Mouse (Mus musculus): ENCODE data around the gene Pcgf2. TPM values are rescaled to one million over a fixed set of nuclear protein-coding genes. Genes with fewer than 3 reads are reported as not detected.
"Not testable (repeated sequence)": the region's sequence is repeated elsewhere in the genome, so short reads cannot be mapped to it uniquely, and the experiment has no call there.

The Pcgf2 gene
- 1 to 10 TPM; 3.1 to 4.7 TPM for polyA plus RNA-seq (2017; shearing (Covaris generic))

DNA sequence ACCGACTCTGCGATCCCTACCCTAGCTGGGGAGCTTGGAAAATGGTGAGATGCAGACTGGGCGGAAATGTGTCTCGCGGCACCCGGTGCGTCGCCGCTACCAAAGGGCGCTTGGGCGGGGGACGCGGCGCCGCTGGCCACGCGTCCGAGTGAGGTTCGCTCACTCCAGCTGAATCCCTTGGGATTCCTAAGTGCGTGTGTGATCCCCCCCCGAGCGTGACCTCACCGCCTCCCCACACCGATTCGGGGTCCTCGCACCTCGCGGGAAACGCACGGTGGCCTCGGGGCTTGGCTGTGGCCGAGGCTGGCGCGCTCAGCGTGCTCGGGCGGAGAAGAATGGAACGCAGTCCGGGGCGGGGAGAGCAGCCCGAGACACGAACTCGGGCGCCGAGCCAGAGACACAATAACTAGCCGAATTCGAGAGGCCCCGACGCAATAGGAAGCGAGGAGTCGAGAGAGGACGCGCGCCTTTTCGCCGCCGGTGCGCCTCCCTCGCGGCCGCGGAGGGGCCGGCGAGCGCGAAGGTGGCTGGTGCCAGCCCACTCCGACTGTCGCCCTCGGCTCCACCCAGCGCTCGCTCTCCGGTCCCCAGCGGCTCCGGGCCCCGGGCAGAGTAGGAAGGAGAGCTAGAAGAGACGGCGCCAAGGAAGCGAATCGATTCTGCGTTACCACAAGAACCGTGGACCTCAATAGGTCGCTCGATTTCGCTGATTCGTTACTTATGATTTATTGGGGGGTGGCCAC lies at the start of gene Pcgf2:
Pcgf2 (minus strand) TSS at position 495 of the 743 bp plus-strand sequence.
- no peak for ATAC-seq

DNA sequence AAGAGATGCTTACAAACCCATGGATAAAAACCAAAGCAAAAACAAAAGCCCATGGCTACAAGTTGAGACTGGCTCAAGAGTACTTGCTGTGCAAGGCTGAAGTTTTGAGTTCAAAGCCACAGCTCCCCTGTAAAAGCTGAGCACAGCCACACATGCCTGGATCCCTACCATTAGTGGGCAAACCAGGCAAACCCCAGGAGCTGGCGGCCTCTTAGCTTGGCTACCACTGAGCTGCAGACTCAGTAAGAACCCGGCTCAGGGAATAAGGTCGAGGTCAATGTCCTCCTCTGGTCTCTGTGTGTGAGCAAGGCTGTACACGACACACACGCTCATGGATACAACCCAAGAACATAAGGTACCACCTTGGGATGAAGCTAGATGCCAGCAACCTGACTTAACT lies 48.2 kb upstream of the Pcgf2 start:
- no peak for ATAC-seq

DNA sequence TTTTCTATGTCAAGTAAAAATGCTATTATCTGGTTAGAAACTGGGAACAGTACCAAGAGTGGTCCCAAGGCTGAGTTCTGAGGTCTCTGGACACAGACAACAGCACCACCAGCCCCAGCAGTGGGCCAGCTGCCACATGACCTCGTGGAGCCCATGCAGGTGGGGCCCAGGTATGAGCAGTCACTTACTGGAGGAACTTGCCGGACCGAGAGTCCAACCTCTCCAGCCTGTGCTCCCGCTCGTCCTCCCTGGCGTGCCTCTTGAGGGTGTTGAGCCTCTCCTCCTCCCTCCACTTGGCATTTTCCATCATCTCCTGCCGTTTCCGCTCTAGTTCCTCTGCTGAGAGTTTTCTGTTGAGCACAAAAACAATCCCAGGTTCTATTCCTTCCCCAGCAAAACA lies 47.5 kb upstream of the Pcgf2 start:
- ATAC-seq, result no peak

DNA sequence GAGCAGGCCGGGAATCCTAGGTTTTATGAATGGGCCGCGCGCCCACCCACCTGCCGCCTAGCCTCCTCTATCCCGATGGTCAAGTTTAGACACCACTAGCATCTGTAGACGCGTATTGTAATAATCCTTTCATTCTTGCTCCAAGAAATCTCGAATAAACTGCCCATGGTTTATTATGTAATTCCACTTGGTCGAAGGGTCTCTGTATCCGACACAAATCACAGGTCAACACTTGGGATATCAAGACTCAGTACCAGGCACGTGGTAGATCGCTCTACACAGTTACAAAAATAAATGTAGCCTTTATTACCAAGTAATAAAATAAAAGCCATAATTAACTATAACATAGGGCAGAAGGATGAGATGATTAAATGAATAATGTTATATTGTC lies 45.0 kb upstream of the Pcgf2 start:
- ATAC-seq, result no peak

DNA sequence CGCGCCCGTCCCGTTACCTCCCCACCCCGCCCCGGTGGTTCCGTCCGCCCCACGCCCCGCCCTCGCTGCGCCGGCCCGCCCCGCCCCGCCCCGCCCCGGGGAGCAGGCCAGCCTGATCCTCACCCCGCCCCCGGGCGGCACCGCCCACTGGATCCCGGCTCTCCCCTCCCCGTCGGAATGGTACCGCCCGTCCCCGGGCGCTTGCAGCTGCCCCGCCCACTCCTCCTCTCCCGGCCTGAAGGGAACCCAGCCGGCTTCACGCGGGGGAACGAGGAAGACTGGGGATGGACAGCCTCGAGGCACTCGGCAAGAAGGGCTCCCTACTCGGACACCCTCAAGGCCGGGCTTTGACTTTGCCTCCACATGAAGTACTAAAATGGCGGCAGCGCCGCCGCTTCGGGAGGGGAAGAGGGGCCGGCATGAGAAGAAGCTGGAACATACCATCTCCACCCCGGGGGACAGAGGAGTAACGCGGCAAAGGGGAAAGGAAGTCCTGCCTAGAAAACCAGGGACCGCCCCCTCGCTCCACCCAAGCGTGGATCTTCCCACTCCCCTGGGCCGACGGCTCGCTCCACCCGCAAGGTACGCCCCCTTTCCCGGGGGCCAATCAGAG lies 44.5 kb upstream of the Pcgf2 start:
- ATAC-seq, result peak; percentile 94

DNA sequence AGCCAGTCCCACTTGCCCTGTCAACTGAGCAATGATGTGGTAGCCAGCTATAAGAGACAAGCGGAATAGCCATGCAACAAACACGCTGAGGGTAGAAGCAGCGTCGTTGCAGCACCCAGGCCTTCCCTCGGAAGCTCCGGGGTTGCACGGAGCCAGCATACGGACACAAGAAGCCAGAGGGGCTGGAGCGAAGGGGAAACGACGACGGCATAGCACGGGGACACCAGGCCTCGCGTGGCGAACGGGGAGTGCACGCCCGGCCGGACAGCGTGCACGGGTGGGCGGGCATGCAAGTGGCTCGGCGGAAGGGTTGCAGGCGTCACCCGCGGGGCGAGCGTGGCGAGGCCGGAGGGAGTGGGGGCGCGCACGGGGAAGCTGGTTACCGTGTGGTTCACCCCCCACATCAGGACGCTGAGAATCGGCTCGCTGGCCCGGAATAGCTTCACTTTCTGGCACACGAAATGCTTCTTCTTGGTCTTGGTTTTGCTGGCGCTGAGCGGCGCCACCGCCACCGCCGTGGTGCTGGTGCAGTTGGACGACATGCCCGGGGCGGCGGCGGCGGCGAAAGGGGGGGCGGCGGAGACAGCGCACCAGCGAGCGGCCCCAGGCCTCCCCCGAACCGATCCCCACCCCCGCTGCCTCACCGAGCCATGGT lies 43.9 kb upstream of the Pcgf2 start, which contains the start of gene Pip4k2b:
Pip4k2b (minus strand) TSS at position 642 of the 655 bp plus-strand sequence.
- ATAC-seq, result no peak

DNA sequence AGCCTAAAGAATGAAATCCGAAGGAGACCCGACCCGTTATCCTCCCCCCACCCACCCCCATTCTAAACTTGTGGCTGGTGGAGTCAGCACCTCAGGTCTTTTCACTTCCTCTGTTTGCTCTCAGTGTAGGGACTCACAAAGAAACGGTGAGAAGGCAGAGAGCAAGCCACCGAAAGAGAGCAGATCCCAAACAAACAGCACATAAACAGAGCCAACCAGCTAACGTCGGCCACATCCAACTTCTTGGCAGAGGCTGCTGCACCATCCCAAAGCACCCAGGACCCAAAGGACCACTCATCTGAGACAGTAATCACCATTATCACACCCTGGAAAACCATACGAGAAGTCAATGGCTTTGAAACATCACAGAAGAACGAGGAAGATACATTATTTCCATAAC lies 43.1 kb upstream of the Pcgf2 start:
- ATAC-seq, result no peak

DNA sequence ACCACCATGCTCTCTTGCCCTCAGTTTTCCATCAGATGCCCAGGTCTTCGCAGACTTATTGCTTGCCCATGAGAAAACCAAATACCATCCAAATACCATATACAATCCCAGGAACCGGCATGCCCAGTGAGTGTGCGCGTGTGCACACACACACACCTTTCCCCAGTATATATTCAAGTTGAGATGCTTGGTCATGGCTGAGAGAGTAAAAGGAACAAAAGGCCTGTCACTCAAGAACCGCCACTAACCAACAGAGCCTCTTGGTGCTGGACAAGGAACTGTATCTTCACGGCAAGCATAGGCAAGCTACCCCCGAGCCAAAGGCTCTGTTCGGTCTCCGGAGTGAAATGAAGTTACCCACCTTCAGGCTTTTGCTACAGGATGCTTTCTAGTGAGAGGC lies 42.3 kb upstream of the Pcgf2 start:
- ATAC-seq, result no peak

DNA sequence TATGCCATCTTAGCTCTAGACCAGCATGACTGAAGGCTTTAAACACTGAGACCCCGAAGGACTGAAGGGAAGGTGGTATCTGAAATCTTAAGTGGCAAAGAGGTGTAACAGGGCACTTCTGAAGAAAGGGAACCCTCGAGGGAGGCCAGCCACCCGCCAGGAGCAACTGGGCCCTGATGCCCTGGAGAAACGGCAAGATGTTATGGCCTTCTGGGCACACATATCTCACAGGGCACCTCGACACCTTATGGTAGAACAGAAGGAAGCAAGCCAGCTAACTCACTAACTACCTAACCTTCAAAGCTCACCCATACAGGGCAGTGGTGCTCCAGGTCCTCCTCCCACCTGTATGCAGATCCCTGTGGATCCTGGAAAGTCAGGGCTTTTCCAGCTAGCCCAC lies 41.9 kb upstream of the Pcgf2 start:
- ATAC-seq, result no peak

DNA sequence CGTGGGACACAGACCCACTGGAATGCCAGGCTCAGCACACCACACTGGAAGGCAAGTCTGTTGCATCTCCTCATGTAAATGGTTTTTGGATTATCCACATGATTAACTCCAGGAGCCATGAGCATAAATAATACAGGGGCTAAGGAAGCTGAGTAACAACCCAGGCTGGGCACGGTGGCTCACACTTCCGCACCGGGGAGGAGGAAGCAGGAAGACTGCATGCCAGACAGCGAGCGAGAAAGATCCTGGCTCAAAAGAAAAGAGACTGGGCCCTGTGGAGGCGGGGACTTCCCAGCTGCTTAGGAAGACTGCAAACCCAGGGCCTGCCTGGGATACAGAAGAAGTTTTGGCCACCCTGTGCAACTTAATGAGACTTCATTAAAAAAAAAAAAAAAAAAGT lies 39.9 kb upstream of the Pcgf2 start:
- ATAC-seq, result no peak

DNA sequence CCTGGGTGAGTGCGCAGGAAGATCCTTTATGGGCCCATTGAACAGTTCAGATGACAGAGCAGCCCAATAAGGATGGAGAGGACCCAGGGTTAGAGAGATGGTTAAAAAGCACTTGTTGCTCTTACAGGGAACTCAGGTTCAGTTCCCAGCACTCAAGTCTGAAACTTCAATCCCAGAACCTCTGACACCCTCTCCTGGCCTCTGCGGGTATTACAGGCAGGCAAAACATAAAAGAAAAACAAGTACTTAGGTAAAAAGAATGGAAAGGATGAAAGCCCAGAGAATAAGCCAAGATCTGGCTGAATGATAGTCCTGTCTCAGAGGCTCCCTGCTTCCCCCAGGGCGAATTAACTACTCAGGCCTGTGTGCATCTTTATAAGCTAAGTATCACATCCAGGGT lies 38.9 kb upstream of the Pcgf2 start:
- ATAC-seq, result no peak

DNA sequence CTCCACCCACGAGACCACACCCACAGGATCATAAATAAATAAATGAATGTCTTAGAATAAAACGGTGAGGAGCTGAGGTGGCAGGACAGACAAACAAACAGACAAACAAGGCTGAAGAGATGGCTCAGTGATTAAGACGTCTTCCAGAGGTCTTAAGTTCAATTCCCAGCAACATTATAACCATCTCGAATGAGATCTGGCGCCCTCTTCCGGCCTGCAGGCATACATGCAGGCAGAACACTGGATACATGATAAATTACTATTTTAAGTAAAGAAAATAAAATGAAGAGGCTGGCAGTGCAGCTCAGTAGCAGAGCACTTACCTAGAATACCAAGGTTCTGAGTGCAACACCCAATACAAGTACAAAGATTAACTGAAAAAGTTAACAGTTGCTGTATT lies 38.4 kb upstream of the Pcgf2 start:
- ATAC-seq, result no peak

DNA sequence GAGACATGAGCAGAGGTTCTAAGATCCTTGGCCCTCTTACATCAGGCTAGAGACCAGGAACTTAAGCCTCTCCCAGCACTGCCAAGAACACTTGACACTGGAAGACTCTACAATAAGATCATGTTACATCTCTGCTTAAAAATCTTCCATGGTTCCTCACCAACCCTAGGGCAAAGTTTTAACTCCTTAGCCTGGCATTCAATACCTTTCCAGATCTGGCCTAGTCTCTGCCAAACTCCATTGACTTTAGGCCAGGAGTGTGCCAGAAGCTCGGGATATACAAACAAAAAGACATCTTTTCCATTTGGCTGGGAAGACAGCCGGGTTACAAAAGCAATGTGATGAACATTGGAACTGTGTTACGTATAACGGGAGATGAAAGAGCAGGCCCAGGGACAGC lies 37.3 kb upstream of the Pcgf2 start:
- no peak for ATAC-seq

DNA sequence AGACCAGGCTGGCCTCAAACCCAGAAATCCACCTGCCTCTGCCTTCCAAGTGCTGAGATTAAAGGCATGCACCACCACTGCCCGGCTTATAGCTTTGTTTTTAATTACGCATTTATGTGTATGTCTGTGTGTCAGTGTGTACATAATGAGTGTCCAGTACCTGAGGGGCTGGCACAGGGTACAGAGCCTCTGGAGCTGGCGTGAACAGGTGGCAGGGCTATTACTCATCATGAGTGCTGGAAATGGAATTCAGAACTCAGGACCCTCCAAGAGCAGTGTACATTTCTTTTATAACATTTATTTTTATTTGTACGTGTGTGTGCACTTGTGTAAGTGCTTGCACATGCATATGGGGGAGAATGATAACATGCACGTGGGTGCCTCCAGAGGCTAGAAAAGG lies 36.3 kb upstream of the Pcgf2 start:
- ATAC-seq, result no peak

DNA sequence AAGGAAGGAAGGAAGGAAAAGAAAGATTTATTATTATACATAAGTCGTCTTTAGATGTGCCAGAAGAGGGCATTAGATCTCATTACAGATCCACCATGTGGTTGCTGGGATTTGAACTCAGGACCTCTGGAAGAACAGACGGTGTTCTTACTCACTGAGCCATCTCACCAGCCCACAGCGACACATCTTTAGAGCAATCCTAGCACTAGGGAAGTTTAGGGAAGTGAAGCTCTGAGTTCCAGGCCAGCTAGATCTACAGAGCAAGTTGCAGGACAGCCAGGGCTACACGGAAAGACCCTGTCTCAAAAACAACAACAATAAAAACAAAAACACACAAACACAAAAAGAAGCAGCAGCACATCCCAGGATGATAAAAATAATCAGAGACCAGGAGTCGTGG lies 34.5 kb upstream of the Pcgf2 start:
- ATAC-seq, result not testable (repeated sequence)

DNA sequence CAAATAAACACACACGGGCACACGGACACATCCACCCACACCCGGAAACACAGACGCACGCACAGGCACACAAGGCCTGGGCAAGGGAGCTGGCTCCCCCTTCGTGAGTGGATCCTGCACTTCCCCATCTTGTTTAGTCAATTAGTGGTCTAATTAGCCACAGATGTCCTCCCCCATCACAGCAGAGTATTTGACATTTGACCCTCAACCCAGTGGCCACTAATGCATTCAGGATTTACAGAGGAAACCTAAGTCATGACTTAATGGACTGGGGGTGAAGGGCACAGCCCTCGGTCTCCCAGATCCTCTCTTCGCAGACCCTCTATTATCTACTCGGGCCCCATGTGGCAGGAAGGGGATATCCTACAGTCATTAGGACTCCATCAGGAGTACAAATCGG lies 33.4 kb upstream of the Pcgf2 start:
- no peak for ATAC-seq

DNA sequence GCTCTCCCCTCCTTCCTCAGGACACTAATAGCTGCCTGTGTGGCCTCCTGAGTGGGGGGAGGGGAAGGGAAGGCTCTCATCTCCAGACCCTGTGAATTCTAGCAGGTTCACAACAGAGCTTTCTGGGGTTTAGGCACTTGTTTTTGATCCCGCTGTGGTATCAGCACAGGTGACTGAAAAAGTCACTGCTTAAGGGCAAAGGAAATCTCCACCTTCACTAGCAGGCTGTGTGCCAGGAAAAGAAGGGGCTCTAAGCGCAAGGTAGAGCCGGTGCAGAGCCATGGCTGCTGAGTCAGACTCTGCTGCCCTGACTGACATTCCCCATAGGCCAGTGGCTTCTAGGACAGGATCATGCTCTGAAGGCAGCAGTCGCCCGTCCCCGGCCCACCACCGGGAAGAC lies 28.4 kb upstream of the Pcgf2 start:
- peak; percentile 8 for ATAC-seq

DNA sequence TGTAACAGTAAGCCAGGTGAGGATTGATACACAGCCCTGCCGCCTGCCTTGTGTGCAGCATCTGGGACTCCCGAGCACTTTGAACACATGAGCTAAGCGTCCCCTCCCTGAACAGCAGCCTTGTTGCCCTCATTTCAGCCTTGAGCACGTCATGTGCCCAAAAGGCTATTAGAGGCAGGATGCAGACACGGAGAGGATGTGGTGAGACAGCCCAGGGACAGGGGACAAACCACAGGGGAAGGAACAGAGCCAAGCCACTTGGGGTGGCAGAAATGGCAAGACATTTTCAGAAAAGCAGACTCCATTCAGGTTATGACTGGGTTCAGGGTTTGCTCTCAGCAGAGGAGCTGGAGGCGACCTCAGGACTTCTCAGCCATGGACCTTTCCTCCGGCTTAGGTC lies 28.0 kb upstream of the Pcgf2 start:
- ATAC-seq, result peak; percentile 98

DNA sequence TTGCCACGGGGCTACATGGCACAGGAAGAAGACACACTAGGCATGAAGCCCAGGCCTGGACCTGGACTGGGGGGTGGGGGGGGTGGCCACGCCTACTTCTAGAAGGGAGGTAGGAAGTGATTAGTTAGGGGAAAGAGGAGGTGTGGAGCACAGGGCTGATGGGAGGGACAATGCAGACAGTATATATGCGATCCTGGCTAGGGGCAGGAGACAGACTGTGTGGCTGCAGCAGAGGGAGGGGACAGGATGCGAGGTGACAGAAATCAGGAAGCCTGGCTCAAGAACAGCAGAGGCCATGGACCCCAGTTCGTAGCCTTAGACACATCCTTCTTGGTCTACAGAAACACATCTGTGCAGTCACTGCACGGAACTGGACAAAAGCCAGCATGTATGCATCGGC lies 23.4 kb upstream of the Pcgf2 start:
- no peak for ATAC-seq

DNA sequence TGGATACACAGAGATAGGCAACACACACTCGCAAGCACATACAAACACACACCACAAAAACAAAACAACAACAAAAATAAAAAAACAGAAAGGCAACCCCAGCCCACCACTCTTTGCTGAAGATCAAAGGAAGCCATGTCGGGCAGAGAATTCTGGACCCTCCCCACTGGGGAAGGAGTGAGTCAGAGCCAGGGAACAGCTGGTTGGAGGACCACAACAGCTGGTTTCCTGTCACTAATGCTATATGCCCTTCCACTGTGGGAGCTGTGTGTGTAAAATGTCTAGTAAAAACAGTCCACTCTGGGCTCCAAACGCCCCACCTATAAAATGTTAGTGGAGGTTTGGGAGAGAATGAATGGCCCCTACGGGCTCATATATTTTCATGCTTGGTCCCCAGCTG lies 21.0 kb upstream of the Pcgf2 start:
- no peak for ATAC-seq

DNA sequence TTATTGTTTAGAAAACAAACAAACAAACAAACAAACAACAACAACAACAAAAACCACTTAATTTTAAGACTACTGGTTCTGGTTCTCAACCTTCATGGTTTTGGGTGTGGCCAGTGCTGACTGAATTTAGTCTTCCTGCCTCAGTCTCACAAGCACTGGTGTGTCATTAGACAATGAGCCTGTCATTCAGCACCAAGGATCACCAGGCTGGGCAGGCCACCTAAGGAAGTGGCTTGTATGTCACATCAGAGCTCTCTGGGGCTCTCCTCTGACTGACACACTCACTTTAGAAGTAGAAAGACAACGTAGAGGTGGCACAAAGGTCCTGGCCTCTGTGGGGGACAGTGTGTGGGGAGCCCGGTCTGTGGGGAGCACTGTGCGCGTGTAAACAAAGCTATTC lies 18.7 kb upstream of the Pcgf2 start:
- peak; percentile 85 for ATAC-seq

DNA sequence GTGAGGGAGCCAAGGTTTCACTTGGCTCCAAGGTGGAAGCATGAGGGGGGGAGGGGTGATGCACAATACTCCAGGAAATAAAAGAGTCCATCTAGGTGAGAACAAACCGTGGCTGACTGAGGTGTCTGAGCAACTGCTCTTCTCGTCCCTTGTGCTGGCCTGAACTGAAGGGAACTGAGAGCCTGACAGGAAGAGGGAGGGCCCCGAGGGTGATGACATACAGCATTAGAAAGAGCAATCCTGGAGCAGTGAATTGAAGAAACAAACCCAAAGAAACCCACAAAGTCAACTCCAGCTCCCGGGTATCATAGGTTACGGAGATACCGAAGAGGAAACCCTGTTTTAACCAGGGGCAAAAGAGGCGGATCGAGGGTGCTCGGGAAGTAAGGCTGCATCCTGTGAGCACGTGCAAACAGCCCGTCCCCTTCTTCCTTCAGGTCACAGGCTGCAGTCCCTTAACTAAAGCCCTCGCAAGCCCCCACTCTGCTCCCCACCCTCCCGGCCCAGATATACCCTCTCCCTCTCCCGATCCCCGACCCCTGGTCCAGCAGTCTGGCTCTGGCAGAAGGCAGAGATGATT lies 18.1 kb upstream of the Pcgf2 start:
- ATAC-seq, result peak; percentile 25

DNA sequence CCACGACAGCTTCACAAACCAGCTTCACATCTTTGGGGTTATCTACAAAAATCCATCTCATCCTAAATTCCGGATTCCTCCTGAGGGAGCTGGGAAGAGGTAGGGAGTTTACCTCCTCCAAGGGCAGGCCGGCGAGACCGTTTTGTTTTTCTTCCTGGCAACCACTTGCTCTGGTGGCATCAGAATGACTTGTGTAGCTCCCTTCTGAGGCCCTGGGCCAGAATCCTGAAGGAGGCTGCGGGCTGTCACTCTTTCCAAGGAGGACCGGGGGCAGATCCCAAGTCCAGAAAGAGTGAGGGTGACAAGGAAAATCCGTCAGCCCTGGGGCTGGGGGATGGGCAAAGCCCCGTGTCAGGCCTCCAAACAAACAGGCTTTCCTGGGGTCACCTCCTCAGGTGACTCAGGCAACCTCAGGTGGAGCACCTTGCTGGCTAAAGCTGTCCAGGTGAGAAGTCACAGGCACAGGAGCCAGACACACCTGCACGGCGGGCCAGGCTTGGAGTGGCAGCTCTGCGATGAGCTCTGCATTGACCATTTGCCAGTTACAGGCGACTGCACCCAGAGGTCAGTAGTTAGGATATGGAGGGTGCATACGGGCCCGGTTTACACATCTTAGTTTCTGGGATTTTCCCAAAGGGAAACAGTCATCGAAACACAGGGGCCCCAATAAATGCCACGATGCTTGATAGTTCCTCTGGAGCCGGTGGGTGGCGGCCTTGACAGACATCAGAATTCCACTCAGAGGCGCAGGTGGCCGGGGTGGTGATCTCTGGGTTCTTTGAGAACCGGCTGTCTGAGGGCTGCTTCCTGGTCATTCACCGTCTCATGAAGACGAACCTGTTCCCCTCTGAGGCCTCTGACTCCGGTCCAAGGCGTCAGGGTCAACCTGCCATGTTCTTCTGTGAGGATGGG lies 17.3 kb upstream of the Pcgf2 start:
- no peak for ATAC-seq

All from activated CD4-positive, CD25-positive, alpha-beta regulatory T cell, adult 4 months (primary cell).